Mouse (Mus musculus): ENCODE results near the gene Sh3bp5.
A peak's percentile ranks its signal among the peaks of the same experiment; 100 is the strongest.

The Sh3bp5 gene

GRCm38 (mm10) chr14:31412651-31413056, 23.2 kb downstream of the Sh3bp5 start:
- peak; percentile 53; the same call in 1 of the 2 replicates for ATAC-seq (ENCODE audit: insufficient number of reproducible peaks, low FRiP score, low TSS enrichment)

- ATAC-seq (ENCODE audit: insufficient number of reproducible peaks, low FRiP score, low TSS enrichment) = no peak
Observed at GRCm38 (mm10) chr14:31410737-31411136, 25.1 kb downstream of the Sh3bp5 start.

GRCm38 (mm10) chr14:31410123-31410724, 25.7 kb downstream of the Sh3bp5 start:
- no peak for ATAC-seq (ENCODE audit: insufficient number of reproducible peaks, low FRiP score, low TSS enrichment)

- no peak for ATAC-seq (ENCODE audit: insufficient number of reproducible peaks, low FRiP score, low TSS enrichment)
Observed at GRCm38 (mm10) chr14:31408666-31409065, 27.2 kb downstream of the Sh3bp5 start.

- ATAC-seq (ENCODE audit: insufficient number of reproducible peaks, low FRiP score, low TSS enrichment) = no peak
Observed at GRCm38 (mm10) chr14:31407911-31408604, 27.8 kb downstream of the Sh3bp5 start.

GRCm38 (mm10) chr14:31407208-31407607, 28.7 kb downstream of the Sh3bp5 start:
- no peak for ATAC-seq (ENCODE audit: insufficient number of reproducible peaks, low FRiP score, low TSS enrichment)

GRCm38 (mm10) chr14:31406154-31406810, 29.6 kb downstream of the Sh3bp5 start:
- peak; percentile 68 for ATAC-seq (ENCODE audit: insufficient number of reproducible peaks, low FRiP score, low TSS enrichment)

GRCm38 (mm10) chr14:31405652-31406051, 30.2 kb downstream of the Sh3bp5 start:
- ATAC-seq (ENCODE audit: insufficient number of reproducible peaks, low FRiP score, low TSS enrichment) = no peak

- no peak for ATAC-seq (ENCODE audit: insufficient number of reproducible peaks, low FRiP score, low TSS enrichment)
Observed at GRCm38 (mm10) chr14:31404663-31405062, 31.2 kb downstream of the Sh3bp5 start.

GRCm38 (mm10) chr14:31403995-31404394, 31.9 kb downstream of the Sh3bp5 start:
- no peak for ATAC-seq (ENCODE audit: insufficient number of reproducible peaks, low FRiP score, low TSS enrichment)

GRCm38 (mm10) chr14:31403556-31403955, 32.3 kb downstream of the Sh3bp5 start:
- ATAC-seq (ENCODE audit: insufficient number of reproducible peaks, low FRiP score, low TSS enrichment) = no peak

GRCm38 (mm10) chr14:31402693-31403092, 33.2 kb downstream of the Sh3bp5 start:
- ATAC-seq (ENCODE audit: insufficient number of reproducible peaks, low FRiP score, low TSS enrichment) = no peak

- ATAC-seq (ENCODE audit: insufficient number of reproducible peaks, low FRiP score, low TSS enrichment) = no peak
Observed at GRCm38 (mm10) chr14:31401918-31402427, 33.9 kb downstream of the Sh3bp5 start.

GRCm38 (mm10) chr14:31400896-31401295, 35.0 kb downstream of the Sh3bp5 start:
- no peak for ATAC-seq (ENCODE audit: insufficient number of reproducible peaks, low FRiP score, low TSS enrichment)

- ATAC-seq (ENCODE audit: insufficient number of reproducible peaks, low FRiP score, low TSS enrichment) = no peak
Observed at GRCm38 (mm10) chr14:31400246-31400645, 35.6 kb downstream of the Sh3bp5 start.

GRCm38 (mm10) chr14:31399271-31399670, 36.6 kb downstream of the Sh3bp5 start:
- ATAC-seq (ENCODE audit: insufficient number of reproducible peaks, low FRiP score, low TSS enrichment) = no peak

- no peak for ATAC-seq (ENCODE audit: insufficient number of reproducible peaks, low FRiP score, low TSS enrichment)
Observed at GRCm38 (mm10) chr14:31398819-31399218, 37.1 kb downstream of the Sh3bp5 start.

GRCm38 (mm10) chr14:31397791-31398595, 37.9 kb downstream of the Sh3bp5 start:
- no peak for ATAC-seq (ENCODE audit: insufficient number of reproducible peaks, low FRiP score, low TSS enrichment)

- ATAC-seq (ENCODE audit: insufficient number of reproducible peaks, low FRiP score, low TSS enrichment) = no peak
Observed at GRCm38 (mm10) chr14:31397353-31397752, 38.5 kb downstream of the Sh3bp5 start.

- ATAC-seq (ENCODE audit: insufficient number of reproducible peaks, low FRiP score, low TSS enrichment) = no peak
Observed at GRCm38 (mm10) chr14:31396428-31396827, 39.5 kb downstream of the Sh3bp5 start.
